Mouse (Mus musculus): ENCODE results near the gene Tmem246.

DNA sequence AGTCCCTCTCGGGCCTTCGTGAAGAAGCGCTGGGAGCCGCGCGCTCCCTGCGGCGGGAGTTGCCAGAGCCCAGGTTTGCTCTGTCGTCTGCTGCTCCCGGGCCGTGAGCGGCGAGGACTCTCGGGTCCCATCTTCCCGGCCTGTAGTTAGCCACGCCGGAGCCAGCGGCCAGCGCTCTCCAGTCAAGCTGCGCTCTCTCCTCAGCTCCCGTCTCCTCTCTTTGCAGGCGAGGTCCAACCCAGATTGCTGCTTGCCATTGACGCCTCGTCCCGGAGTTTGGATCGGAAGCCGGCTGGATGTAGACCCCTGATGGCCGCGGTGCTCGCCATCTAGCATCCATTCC lies 34.4 kb upstream of the Tmem246 start:
- TF ChIP-seq EP300 (IDR thresholded peaks at IDR 0.05; ENCODE audit: low read depth) (no peak), CTCF (IDR thresholded peaks at IDR 0.05; ENCODE audit: low read depth) (no peak)

Data from liver, embryonic 14.5 days (tissue).